ENCODE assay signal across 28 mouse cellular contexts in the genomic region with DNA sequence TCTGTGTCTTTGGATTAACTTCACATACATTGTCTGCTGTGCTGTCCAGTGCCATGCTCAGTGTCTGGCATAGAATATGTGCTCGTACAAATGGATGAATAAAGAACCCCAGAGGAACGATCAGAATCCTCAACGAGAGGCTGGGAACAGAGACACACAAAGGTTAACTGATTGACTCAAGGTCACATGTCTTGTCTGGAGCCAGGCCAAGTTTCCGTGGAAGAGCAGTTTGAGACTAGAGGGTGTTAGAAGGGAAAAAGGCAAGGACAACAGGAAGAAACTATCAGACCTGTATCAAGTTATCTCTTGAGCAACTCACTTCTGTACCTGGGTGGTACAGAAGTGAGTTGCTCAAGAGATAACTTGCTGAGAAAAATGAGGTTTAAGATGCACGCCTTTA. TPM values are rescaled to one million over a fixed set of nuclear protein-coding genes. Genes with fewer than 3 reads are reported as not detected.
A peak's percentile ranks its signal among the peaks of the same experiment; 100 is the strongest.
DNase-seq lines count a peak whose midpoint lies in the region; ATAC-seq lines count a peak whose summit lies in the region.
"Had no signal": no experiment of that assay in that cellular context is flagged by ENCODE, and none has a peak within 500 bp of the region (broad histone marks: within the 10 kb centered on the region; RNA-seq: fewer than 3 reads in every experiment).

No protein-coding gene starts in this region.

- H3K9ac ChIP-seq in forebrain, embryonic 16.5 days (replicated peaks; ENCODE audit: low read depth, low read length), result no peak overlapping the region
- H3K9ac ChIP-seq: embryonic facial prominence, embryonic 12.5 days; heart, embryonic 15.5 days; hindbrain, embryonic 14.5 days; liver, embryonic 13.5 days; lung, embryonic 15.5 days; stomach, embryonic 15.5 days had no signal

- H3K36me3 ChIP-seq in forebrain, embryonic 16.5 days (ENCODE audit: control insufficient read depth, insufficient read depth), result no peaks in the 10 kb centered on the region
- H3K36me3 ChIP-seq: embryonic facial prominence, embryonic 12.5 days; heart, embryonic 15.5 days; liver, embryonic 13.5 days; lung, embryonic 15.5 days; stomach, embryonic 15.5 days had no signal

- H3K27ac ChIP-seq in forebrain, embryonic 16.5 days (ENCODE audit: low read length), result no peak overlapping the region
- H3K27ac ChIP-seq: embryonic facial prominence, embryonic 12.5 days; gastrocnemius, adult 2 months; heart, embryonic 15.5 days; hindbrain, embryonic 14.5 days; left cerebral cortex, adult 2 months; liver, embryonic 13.5 days; lung, embryonic 15.5 days; stomach, embryonic 15.5 days had no signal

- no peaks in the 10 kb centered on the region for H3K4me1 ChIP-seq in forebrain, embryonic 16.5 days (replicated peaks; ENCODE audit: control insufficient read depth, insufficient read depth, low read length)
- H3K4me1 ChIP-seq: heart, embryonic 15.5 days had no signal

- WGBS in forebrain, embryonic 16.5 days, result 53% methylated on average over 5 of the region's 5 CpGs

- H3K27me3 ChIP-seq in forebrain, embryonic 16.5 days (replicated peaks; ENCODE audit: control insufficient read depth, insufficient read depth, low read length), result peaks cover 65% of the 10 kb centered on the region
- H3K27me3 ChIP-seq: stomach, embryonic 15.5 days had no signal

- no peak overlapping the region for H3K4me3 ChIP-seq in forebrain, embryonic 16.5 days (replicated peaks; ENCODE audit: low read length)
- H3K4me3 ChIP-seq: embryonic facial prominence, embryonic 12.5 days; gastrocnemius, adult 2 months; heart, embryonic 15.5 days; left cerebral cortex, adult 2 months; liver, embryonic 13.5 days; lung, embryonic 15.5 days; stomach, embryonic 15.5 days had no signal

- H3K9me3 ChIP-seq in forebrain, embryonic 16.5 days (ENCODE audit: control insufficient read depth, low read length), result no peaks in the 10 kb centered on the region
- H3K9me3 ChIP-seq: embryonic facial prominence, embryonic 12.5 days; heart, embryonic 15.5 days; liver, embryonic 13.5 days; lung, embryonic 15.5 days; stomach, embryonic 15.5 days had no signal

- DNase-seq in adrenal gland, adult (ENCODE audit: inconsistent age in 2 of 2, low spot score in 1 of 2), result peak; percentile 51 to 68
- no peak for DNase-seq in adrenal gland, adult 8-10 months
- peak; percentile 10 for DNase-seq in NIH3T3 (ENCODE audit: low read depth)
- peak; percentile 60 to 74 for DNase-seq in kidney, adult 8-10 months
- peak; percentile 54 to 64 for DNase-seq in kidney, postnatal 4 days
- DNase-seq in gastrocnemius, postnatal 10 days, result no peak
- no peak for DNase-seq in right cerebral cortex, postnatal 10 days (ENCODE audit: low spot score in 2 of 2)
- DNase-seq: cerebellum, adult 2 months; cerebellum, postnatal 25 days; gastrocnemius, adult 2 months; heart, postnatal 36 days; liver, embryonic 13.5 days; lung, postnatal 4 days; right cerebral cortex, postnatal 4 days; thymus, postnatal 36 days had no signal

- no peak for ATAC-seq in forebrain, embryonic 16.5 days
- ATAC-seq: inflammation-experienced regulatory T-cells, adult 6 months; midbrain, embryonic 16.5 days had no signal

- H3K4me2 ChIP-seq in forebrain, embryonic 16.5 days (ENCODE audit: low read length), result no peak overlapping the region
- H3K4me2 ChIP-seq: embryonic facial prominence, embryonic 12.5 days; heart, embryonic 15.5 days; hindbrain, embryonic 14.5 days; liver, embryonic 13.5 days; lung, embryonic 15.5 days; stomach, embryonic 15.5 days had no signal

RNA-seq across cellular contexts. Expression of a gene that starts 52.5 kb away (rescaled TPM):
- 10 to 100 TPM in 2 of 4 experiments, 1 to 10 TPM in 2; 5.0 to 17.9 (median 10.8) TPM for total RNA-seq in adrenal gland, adult 8-10 months (2022)
- total RNA-seq in gastrocnemius, postnatal 10 days (2021), result 1 to 10 TPM; 5.3 to 6.3 TPM
- not detected in 2 replicates for polyA plus RNA-seq in forebrain, embryonic 16.5 days (2015; fragmentation: Nextera tagmentation; extraction: Ambion mirVana)
- total RNA-seq: heart, postnatal 36 days; layer of hippocampus, postnatal 10 days; left cerebral cortex, adult 2 months; left cerebral cortex, postnatal 36 days had no signal
- polyA plus RNA-seq: forebrain, embryonic 11.5 days; frontal cortex, adult 2 months; inflammation-experienced regulatory T-cells, adult 6 months; midbrain, embryonic 16.5 days had no signal

Comparison
In these comparisons a context has a peak if more than half of its experiments do, and no peak if none do; other contexts are left out.
1. DNase-seq: peak in adrenal gland, adult (2 of 2), NIH3T3 (single experiment), kidney, adult 8-10 months (2 of 2) and kidney, postnatal 4 days (2 of 2); none in adrenal gland, adult 8-10 months (single experiment), gastrocnemius, postnatal 10 days (single experiment) and right cerebral cortex, postnatal 10 days (0 of 2).